Comparison of ENCODE assay signal across 19 mouse cellular contexts in genomic region chr5:18152241-18152640, GRCm38 (mm10).
DNase-seq lines count a peak whose midpoint lies in the region; ATAC-seq and TF ChIP-seq lines count a peak whose summit lies in the region.
"Had no signal": no experiment of that assay in that cellular context is flagged by ENCODE, and none has a peak within 500 bp of the region (broad histone marks: within the 10 kb centered on the region; RNA-seq: fewer than 3 reads in every experiment).

No protein-coding gene starts in this region.

- TF ChIP-seq CTCF in lung, embryonic 14.5 days (IDR thresholded peaks at IDR 0.05; ENCODE audit: low read depth) = no peak
- TF ChIP-seq CTCF in olfactory bulb, adult 2 months (IDR thresholded peaks at IDR 0.05; ENCODE audit: insufficient read depth, low read depth, low read length) = no peak

- H3K4me3 ChIP-seq in lung, embryonic 14.5 days (ENCODE audit: low read depth, low read length) = no peak overlapping the region
- H3K4me3 ChIP-seq in olfactory bulb, adult 2 months (ENCODE audit: insufficient read depth, low read depth, low read length) = no peak overlapping the region
- H3K4me3 ChIP-seq: embryonic facial prominence, embryonic 15.5 days; erythroblast, embryonic 14.5 days; forebrain, embryonic 10.5 days; gastrocnemius, adult 2 months; hindbrain, embryonic 10.5 days had no signal

- H3K9ac ChIP-seq in lung, embryonic 14.5 days = no peak overlapping the region
- H3K9ac ChIP-seq: embryonic facial prominence, embryonic 15.5 days; hindbrain, embryonic 14.5 days had no signal

- H3K27ac ChIP-seq in lung, embryonic 14.5 days (ENCODE audit: low read depth) = peak overlapping the region; percentile 46
- peak overlapping the region; percentile 69 for H3K27ac ChIP-seq in olfactory bulb, adult 2 months (ENCODE audit: insufficient read depth, low read depth, low read length)
- H3K27ac ChIP-seq: embryonic facial prominence, embryonic 15.5 days; forebrain, embryonic 10.5 days; gastrocnemius, adult 2 months; hindbrain, embryonic 10.5 days; hindbrain, embryonic 14.5 days had no signal

- no peak for TF ChIP-seq POLR2A in olfactory bulb, adult 2 months (IDR thresholded peaks at IDR 0.05; ENCODE audit: insufficient read depth, low read depth, low read length)

- DNase-seq in heart, adult 9 months (ENCODE audit: low spot score in 2 of 2) = peak; percentile 19 to 46
- DNase-seq in heart, postnatal 25 days (ENCODE audit: low spot score) = no peak
- peak; percentile 52 for DNase-seq in lung, embryonic 14.5 days
- DNase-seq in lung, postnatal 10 days = no peak
- DNase-seq in testis, postnatal 14 days (ENCODE audit: low spot score) = peak; percentile 7
- DNase-seq: adrenal gland, adult 8-10 months; adrenal gland, postnatal 36 days; cerebellum, adult 2 months; cerebellum, postnatal 14 days; embryo, embryonic 11 days; gastrocnemius, adult 2 months; gastrocnemius, postnatal 25 days had no signal

- whole genome bisulfite sequencing in lung, embryonic 14.5 days = 18% methylated on average over 1 of the region's 1 CpGs
- WGBS in olfactory bulb, adult 2 months = 36% methylated on average over 1 of the region's 1 CpGs

- no peak overlapping the region for H3K4me2 ChIP-seq in lung, embryonic 14.5 days
- H3K4me2 ChIP-seq: embryonic facial prominence, embryonic 15.5 days; hindbrain, embryonic 14.5 days had no signal

- peaks cover 9% of the 10 kb centered on the region; the same call in 1 of the 2 replicates for H3K4me1 ChIP-seq in lung, embryonic 14.5 days (ENCODE audit: insufficient read depth)
- no peaks in the 10 kb centered on the region for H3K4me1 ChIP-seq in olfactory bulb, adult 2 months (ENCODE audit: control insufficient read depth, insufficient read depth, low read length)
- H3K4me1 ChIP-seq: embryonic facial prominence, embryonic 15.5 days; forebrain, embryonic 10.5 days; hindbrain, embryonic 10.5 days had no signal

- H3K27me3 ChIP-seq in lung, embryonic 14.5 days (ENCODE audit: insufficient read depth, low read length) = no peaks in the 10 kb centered on the region
- H3K27me3 ChIP-seq: embryonic facial prominence, embryonic 15.5 days had no signal

- no peaks in the 10 kb centered on the region for H3K9me3 ChIP-seq in lung, embryonic 14.5 days (ENCODE audit: low read depth, low read length)
- H3K9me3 ChIP-seq: embryonic facial prominence, embryonic 15.5 days; forebrain, embryonic 10.5 days; hindbrain, embryonic 10.5 days had no signal

- H3K36me3 ChIP-seq in lung, embryonic 14.5 days (ENCODE audit: insufficient read depth) = no peaks in the 10 kb centered on the region
- H3K36me3 ChIP-seq: embryonic facial prominence, embryonic 15.5 days; forebrain, embryonic 10.5 days; hindbrain, embryonic 10.5 days had no signal

- intact Hi-C loops in heart, postnatal 25 days (cut with DNase I) = no loop called here

- peak; percentile 67 for ATAC-seq in lung, embryonic 14.5 days (ENCODE audit: insufficient read depth)
- ATAC-seq: forebrain, embryonic 14.5 days had no signal

Comparison
In these comparisons a context has a peak if more than half of its experiments do, and no peak if none do; other contexts are left out.
1. DNase-seq: peak in heart, adult 9 months (2 of 2), lung, embryonic 14.5 days (single experiment) and testis, postnatal 14 days (single experiment); none in heart, postnatal 25 days (single experiment) and lung, postnatal 10 days (single experiment).